Mouse (Mus musculus) urinary bladder, adult 18-20 months (tissue): ENCODE measurements at regions not wholly inside any gene's neighbourhood (a gene's known extent, or its start where the extent isn't known, plus 50 kb on each side); places are given as distances from the start of the nearest gene placed in this dataset.
"Not testable (repeated sequence)": the region's sequence is repeated elsewhere in the genome, so short reads cannot be mapped to it uniquely, and the experiment has no call there.

Experiments
- DNase-seq, 2 experiments: peaks; one replicate each; pipeline ENCODE4 v3.0.0; 2022; ENCODE audit warnings: low spot score in 2 of 2, mixed read lengths in 2 of 2

DNA sequence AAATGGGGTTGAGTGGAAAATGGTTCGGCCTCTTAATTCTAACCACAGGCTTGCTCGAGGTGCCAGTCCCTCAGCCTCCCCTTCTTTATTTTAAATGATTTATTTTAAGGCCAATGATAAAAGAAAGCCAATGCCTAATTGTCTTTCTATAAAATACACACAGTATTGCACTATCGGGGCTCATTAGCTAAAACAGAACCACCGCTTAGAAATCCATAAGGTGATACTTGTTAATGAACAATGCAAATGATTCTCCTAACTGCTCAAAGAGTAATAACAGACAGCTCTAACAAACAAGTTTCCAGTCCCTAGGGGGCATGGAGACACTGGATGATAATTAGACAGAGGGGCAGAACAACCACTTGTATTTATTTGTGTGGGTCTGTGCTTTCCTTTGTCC lies 58.8 kb downstream of the Emx2 start:
- DNase-seq = no peak

DNA sequence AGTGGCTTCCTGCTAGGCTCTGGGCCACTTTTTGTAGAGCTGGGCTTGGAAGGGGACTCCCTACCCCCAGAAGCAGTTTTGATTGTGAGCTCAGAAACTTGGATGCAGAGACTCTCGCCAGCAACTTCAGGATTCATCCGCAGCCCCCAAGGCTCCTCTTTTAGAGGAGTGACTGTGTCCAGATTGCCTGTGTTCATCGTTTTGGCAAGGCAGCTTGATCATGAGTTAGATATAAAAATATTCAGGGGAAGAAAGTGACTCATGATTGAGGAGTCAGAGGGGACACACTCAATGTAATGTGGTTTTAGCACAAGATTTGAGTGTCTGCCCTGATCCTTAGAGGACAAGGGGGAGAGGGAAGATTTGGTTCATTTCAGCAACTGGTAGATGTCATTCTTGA lies 61.0 kb downstream of the Emx2 start:
- no peak for DNase-seq

DNA sequence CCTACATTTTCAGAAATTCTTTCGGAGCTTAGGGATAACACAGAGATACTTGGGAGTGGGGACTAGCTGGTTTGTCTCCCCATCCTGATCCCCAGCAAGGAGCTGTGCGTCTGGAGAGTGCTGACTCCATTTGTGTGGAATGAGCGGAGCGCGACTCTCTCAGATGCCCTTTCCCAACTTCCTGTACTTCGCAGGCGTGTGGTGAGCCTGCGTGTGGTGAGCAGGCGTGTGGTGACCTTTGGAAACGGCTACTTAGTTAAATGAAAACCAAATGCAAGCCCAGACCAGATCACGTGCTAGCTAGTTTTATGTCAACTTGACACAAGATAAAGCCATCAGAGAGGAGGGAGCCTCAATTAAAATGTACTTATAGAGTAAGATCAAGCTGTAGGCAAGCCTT lies 64.0 kb downstream of the Emx2 start:
- no peak for DNase-seq

DNA sequence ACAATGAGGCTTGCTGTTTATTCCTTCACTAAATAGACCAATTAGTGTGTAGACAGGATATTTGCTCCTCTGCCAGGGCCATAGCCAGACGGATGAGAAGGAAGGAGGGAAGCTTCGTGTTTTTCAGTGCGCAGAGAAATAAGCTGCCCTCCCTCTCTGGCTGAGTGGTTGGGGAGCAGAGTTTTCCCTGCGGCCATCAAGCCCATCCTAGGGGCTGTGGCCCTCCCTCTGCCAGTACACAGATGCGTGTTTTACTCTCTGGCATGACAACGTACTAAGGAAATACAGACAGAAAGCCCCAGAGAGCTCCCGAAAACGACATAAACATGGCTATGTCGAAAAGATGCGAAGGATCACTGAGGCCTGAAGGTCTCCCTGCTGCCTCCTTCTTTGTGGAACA lies 65.2 kb downstream of the Emx2 start:
- DNase-seq = no peak

DNA sequence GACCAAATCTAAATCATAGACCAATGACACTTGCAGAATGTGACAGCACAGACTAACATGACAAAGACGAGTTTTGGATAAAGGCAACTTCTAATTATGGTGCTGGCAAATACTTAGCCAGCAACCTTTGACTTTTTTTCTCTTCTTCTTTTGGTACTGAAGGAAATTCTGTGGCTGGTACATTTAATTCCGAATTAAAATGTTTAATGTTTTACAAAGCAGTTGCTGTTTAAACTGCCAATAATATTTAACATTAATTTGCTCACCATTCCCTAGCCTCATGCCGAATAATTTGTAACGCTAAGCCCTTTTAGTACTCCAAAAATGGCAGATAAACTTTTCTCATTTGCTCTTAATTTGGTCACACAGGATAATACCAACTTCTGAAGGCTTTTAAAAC lies 105.9 kb downstream of the Emx2 start:
- no peak for DNase-seq

DNA sequence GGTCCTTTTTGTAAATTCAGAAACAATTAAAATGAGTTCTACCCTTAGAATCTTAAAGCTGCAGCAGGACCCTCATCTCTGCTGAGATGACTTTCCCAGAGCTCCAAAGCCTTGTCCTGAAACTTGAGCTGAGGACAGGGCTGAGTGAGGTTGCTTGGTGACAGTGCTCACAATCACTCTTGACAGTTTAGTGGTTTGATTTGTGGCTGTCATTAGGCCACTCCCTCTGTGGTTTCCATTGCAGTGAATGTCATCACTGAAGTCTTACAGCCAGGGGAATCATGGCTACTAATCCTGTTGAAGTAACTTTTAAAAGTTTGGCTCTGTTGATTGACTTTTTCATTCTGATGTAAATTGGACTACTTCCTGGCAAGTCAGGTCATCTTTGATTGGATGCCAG lies 110.7 kb downstream of the Emx2 start:
- DNase-seq = no peak

DNA sequence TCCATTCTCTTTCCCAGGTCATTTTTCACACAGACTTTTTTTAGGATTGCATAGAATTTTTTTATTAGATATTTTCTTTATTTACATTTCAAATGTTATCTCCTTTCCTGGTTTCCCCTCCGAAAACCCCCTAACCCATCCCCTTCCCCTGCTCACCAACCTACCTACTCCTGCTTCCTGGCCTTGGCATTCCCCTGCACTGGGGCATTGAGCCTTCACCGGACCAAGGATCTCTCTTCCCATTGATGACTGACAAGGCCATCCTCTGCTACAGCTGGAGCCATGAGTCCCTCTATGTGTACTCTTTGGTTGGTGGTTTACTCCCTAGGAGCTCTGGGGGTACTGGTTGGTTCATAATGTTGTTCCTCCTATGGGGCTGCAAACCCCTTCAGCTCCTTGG lies 111.4 kb downstream of the Emx2 start:
- DNase-seq = not testable (repeated sequence)

DNA sequence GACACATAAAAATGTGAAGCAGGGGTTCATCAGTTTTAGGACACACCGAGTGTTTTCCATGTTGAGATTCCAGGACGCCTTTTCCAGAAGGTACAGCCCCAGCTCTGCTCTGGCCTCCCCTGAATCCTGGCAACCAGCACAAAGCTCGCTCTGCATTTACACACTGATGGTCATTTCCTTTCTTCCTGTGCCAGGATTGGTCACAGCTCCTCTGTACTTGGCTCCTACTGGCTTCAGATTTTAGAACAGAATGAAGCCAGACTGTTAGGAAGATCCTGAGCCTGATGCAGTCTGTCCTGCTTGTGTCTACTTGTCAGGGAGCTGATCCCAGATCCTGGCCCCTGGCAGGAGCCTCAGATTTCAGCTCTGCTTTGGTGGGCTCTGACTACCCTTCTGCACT lies 116.2 kb downstream of the Emx2 start:
- DNase-seq = no peak

DNA sequence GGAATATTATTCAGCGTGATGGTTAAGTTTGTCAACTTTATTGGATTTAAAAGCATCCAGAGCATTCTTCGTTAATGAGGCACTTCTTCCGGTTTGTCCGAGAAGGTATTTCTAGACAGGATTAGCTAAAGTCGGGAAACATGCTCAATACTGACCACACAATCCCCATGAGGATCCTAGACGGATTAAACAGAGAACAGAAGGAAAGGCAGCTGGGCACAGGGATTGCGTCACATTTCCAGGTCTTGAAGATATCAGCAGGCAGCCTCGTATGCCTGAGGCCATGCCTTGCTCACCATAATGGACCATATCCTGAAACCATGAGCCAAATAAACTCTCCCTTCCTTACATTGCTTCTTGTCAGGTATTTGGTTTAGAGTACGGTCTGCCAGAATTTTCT lies 119.7 kb downstream of the Emx2 start:
- DNase-seq = no peak

DNA sequence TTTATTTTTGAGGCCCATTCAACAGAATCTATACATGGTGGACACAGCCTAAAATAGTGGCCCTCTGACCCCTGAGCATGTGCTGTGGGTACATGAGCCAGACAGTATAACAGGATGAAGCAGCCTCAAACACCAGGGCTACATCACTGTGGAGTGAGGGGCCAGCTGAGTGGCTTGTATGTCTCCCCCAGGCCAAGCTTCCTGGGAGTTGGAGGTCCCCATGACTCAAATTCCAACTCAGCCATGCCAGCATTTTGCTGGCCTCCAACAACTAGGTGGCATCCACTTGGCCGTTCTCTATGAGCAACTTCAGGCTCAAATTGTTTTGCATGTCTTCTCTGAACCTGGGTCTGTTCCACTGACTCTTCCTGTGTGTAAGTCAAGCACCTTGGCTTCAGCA lies 121.5 kb downstream of the Emx2 start:
- DNase-seq = no peak

DNA sequence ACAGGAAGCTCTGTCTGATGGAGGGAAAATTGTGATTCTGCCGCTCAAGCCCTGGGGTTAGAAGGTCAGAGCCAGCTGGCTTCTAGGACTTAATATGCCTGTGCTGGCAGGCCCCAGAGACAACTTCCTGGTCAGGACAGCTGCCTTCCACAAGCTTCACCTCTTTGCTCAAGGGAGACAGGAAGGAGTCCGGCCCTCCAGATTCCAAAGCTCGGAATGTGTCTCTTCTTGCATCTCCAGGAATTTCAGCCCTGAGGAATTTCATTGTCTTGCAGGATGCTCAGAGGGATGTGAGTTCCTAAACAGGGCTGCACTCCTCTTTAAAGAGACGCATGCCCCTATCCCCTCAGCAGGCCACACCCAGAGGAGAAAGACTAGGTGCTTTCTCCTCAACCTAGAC lies 127.7 kb downstream of the Emx2 start:
- no peak for DNase-seq

DNA sequence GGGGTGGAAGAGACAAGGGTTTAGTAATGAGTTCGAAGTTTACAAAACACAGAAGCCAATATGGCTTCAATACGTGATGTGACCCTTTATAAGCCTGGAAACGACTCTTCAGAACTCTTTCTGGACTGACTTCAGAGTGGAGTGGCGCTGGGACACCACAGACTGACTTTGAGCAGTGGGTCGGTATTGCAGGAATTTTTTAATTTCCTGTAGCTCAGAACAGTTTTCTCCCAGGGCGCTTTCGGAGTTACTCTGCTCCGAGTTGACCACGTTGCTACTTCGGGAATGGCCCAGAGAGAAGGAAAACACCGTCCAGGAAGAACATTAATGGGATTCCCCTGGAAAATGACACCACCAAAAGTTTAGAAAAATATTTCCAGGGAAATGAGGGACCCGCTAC lies 129.1 kb downstream of the Emx2 start:
- DNase-seq = no peak

DNA sequence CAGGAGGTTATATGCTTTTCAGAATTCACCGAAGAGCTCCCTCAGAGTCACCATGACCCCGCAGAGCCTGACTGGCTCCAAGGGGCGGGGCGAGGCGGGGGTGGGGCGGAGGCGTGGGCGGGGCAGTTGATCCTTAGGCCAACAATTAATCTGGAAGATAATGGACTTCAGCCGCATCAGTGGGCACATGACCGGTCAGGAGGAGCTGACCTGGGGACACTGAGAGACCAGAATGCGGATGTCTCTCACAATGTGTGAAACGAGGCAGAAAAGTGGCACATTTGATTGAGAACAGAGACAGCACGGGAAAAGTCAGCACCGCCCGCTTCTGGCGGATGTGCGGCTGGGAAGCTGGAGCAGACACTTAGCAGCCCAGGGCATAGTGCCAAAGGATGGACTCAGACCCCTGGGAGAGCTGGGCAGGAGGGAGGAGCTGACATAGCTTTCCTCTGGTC lies 129.9 kb downstream of the Emx2 start:
- no peak for DNase-seq

DNA sequence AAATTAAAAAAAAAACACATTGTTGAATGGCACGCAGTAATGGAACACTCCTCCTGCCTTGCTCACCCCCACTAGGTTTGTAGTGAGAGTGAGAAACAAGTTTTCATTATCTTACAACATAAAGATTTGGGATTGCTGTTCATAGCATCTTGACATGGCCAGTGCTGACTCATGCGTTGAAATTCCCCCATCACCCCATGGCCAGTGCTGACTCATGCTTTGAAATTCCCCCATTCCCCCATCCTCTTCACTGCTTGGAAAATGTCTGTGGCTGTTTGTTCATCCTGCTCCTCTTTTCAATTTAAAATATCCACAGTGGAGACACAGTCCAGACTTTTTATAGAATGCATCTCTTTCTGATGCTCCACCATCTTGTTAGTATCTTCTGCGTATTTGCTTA lies 131.8 kb downstream of the Emx2 start:
- DNase-seq = no peak

DNA sequence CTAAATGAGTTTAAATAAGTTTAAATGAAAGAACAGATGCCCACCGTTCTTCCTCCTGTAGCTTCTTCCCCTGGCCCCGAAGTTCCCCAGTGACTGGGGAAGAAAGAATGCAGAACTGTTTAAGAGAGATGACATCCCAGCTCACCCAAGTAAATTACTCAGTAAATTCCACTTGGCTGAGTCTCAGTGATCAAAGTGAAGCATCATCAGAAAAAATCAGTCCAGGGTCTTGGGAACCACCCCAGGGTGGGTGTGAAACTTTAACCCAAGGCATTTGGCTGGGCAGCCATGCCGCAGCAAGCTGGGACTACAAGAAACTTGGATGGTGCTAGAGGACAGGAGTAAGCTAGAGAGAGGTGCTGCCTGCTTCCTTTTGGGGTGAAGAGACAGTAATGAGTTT lies 133.9 kb downstream of the Emx2 start:
- DNase-seq = no peak

DNA sequence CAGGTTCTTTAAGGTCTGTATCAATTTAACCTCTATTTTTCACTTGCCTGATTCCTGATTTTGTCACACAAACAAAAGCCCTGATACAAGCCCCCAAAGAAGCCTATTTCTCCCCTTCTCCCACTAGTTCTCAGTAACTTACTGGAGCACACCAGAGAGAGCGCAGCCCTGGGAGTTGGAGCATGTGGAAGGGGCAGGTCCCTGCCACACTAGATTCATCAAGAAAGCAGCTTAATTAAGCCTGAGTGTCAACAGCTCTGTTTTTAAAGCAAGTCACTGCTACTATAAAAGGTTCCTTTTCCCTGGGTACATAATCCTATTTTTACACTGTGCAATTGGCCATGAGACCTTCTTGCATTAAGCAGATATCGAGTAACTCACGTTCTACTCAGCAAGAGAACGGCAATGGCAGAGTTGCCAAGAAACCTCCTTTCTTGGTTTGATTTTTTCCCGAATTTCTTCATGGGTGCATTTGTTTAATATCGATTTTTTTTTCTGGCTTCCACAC lies 166.2 kb downstream of the Emx2 start:
- DNase-seq = no peak

DNA sequence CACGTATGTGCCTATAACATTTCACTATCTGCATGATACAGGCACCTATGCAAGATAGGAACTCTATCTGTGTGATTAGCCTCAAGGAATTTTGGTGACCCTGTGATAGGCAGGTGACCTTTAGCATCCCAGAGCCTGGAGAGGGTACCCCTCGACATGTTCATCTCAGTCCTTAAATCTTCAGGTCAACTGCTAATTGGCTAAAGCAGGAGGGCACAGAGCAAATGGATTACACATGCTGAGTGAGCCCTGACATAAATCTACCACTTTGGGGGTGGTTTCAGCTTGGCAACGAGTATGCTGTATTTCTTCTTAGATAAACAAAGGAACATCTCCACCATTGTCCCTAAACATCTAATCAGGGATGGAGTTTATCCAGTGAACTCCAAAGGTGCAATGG lies 169.5 kb downstream of the Emx2 start:
- DNase-seq = no peak

DNA sequence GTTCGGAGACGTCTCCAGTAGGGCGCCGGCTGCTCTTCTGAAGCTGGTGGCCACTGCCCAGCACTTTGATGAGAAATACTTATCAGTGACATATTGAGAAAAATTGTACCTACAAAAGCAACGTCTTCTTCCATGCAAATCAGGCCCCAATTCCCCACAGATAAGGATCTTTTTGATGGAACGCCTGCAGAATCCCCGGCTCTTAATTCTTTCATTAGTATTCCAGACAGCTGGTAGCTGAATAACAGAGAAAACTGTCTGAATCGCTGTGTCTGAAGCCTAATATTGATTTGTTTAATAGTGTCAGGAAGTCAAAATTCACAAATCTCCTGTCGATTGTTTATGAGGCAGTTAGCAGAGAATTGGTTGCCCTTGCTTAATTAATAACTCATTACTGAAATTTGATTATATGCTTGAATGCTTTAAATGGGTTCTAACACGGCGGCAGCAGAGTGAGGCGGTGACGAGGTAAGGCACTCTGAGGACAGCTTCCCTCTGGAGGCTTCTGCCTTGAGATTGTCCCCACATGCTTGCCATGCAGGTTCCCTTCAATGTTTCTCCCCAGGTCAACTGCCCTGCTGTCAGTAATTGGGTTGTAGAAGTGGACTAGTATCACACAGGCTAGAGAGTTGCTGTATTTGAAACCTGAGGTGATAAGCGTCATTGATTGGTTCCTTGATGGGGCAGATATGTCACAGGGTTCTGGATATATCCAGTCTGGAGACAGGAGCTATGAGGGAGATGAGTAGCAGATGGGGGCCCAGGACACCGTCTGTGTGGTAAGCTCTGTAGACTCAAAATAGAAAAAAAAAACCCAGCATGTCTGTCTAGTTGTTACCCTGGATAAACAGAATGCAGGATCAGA lies 170.4 kb downstream of the Emx2 start:
- DNase-seq = no peak

DNA sequence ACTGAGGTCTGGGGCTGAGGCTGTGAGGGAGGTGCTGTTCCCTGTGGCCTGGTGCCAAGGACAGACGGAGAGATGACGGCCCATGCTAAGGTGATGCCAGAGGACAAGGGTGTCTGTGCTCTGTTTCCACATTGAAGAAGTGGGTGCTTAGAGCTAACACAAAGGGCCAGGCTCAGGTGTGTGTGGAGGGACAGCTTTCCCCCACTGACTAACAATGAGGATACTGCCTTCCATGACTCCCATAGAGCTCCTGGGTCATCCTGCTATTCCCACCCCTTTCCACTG lies 170.9 kb downstream of the Emx2 start:
- no peak for DNase-seq

DNA sequence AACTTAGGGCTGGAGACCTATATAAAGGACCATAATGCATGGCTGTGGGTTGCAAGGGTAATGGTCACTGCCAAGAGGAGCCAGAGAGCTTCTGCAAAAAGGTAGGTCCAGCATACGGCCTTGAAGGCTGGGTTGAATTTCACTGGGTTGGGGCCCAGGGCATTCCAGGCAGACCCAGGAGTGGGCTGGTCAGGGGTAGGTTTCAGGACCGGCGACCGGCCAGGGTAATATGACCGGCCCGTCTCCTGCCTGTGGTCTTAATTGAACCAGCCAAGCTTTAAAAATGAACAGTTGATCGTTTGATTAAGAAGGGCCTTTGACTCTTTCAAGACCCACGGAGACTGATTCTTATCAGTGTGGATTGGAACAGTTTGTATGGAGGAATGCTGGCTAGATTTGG lies 171.9 kb downstream of the Emx2 start:
- no peak for DNase-seq

DNA sequence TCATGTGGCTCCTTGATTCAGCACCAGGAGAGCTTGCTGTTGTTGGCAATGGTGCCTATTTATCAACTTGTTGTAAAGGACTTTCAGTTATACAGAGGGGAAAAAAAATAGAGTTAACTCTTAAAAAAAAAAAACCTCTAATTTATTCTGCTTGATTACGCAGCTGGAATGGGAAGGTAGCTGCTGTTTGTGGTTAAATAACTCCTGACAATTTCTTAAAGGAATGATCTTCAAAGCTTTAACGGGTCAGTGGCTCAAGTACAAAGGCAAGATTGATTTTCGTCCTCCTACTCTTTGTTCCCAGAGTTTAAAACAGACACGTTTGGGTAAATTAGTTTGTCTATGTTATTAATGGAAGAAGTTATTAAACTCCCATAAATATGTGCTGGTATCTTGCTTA lies 172.5 kb downstream of the Emx2 start:
- no peak for DNase-seq

DNA sequence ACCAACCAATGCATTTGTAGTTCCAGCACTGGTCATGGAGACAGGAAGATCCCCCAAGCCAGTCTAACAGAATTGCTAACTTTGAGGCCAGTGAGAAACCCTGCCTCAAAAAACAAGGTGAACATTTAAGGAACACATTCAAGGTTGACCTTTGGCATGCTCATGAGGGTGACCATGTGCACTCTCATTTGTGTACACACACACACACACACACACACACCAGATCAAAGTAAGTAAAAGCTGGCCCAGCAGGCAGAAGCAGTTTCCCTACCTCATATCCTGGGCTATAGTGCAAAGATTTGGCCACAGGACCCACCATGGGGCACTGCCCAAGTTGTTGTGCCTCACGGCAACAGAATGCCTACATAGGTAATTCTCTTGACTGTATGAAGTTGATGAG lies 173.4 kb downstream of the Emx2 start:
- DNase-seq = no peak

DNA sequence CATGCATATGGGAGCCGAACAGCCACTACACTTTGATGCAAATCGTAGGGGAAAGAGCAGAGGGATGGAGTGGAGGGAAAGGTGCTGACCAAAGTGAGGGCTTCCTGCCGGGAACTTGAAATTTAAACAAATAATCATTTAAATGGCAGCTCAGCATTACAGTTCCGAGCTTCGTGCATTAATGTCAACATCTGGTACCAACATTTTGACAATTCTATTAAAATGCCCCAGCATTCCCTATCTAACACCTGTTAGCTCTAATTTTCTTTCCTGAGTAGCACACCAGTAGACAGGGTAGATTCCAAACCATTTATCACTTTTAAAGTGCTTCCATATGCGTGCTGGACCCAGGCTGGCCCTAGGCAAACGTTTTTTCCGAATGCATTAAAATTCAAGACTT lies 178.1 kb downstream of the Emx2 start:
- DNase-seq = no peak

DNA sequence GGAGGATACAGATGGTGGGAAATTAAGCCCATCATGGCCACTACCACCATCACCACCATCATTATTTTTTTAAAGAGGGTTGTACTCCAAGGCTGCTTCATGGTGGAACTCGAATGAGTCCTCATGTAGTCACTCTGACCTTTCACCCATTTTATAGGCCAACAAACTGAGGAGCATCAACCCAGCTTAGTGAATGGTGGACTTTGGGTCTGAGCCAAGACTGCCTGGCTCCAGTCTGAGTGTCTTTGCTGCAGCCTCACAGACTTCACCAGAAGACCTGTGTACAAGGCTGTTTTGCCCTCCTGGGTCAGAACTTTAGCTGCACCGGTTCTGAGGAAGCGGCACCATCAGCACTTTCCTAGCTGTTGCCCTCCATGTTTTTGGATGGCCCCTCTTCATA lies 184.4 kb downstream of the Emx2 start:
- DNase-seq = no peak
